Mouse (Mus musculus): ENCODE measurements around the gene Tbc1d22a. TPM values are rescaled to one million over a fixed set of nuclear protein-coding genes. Genes with fewer than 3 reads are reported as not detected.

Gene Tbc1d22a
- total and polyA plus RNA-seq, 2 experiments from 2014 or later = 9.7 to 31.4 TPM

- TF ChIP-seq CTCF (IDR thresholded peaks at IDR 0.05; ENCODE audit: low read depth) (0 out of 2 replicates have a peak, but pooled peaks have one; percentile 7), EP300 (IDR thresholded peaks at IDR 0.05; ENCODE audit: low read depth) (no peak)
- Histone ChIP-seq H3K4me1 (ENCODE audit: control insufficient read depth, insufficient read depth) (peaks cover 19% of the 10 kb centered on the region), H3K27ac (ENCODE audit: low read depth) (peak overlapping the region; percentile 47; the same call in 1 of the 2 replicates), H3K27me3 (ENCODE audit: control insufficient read depth, insufficient read depth, low read length) (no peaks in the 10 kb centered on the region), H3K9ac (replicated peaks; ENCODE audit: low read depth, low read length) (no peak overlapping the region), H3K36me3 (replicated peaks; ENCODE audit: control insufficient read depth, insufficient read depth, low read length) (no peaks in the 10 kb centered on the region), H3K4me3 (ENCODE audit: low read depth, low read length) (no peak overlapping the region), H3K9me3 (replicated peaks; ENCODE audit: control insufficient read depth, low read length) (no peaks in the 10 kb centered on the region), H3K4me2 (ENCODE audit: low read depth, low read length) (no peak overlapping the region)
- ATAC-seq (ENCODE audit: insufficient read depth, low read depth) (peak; percentile 62), DNase-seq (ENCODE audit: low spot score) (peak; percentile 55)
- 26% methylated on average over 4 of the region's 4 CpGs for WGBS
Observed at GRCm38 (mm10) chr15:86201095-86201494, 13.2 kb upstream of the Tbc1d22a start.

GRCm38 (mm10) chr15:86201696-86202330 lies 12.4 kb upstream of the Tbc1d22a start:
- DNase-seq (ENCODE audit: low spot score) (no peak), ATAC-seq (ENCODE audit: insufficient read depth, low read depth) (no peak)
- no peak overlapping the region for H3K9ac ChIP-seq (replicated peaks; ENCODE audit: low read depth, low read length)
- no peak for TF ChIP-seq EP300 (IDR thresholded peaks at IDR 0.05; ENCODE audit: low read depth)
- no peak for TF ChIP-seq CTCF (IDR thresholded peaks at IDR 0.05; ENCODE audit: low read depth)
- H3K4me1 ChIP-seq (ENCODE audit: control insufficient read depth, insufficient read depth) = peaks cover 19% of the 10 kb centered on the region
- H3K27ac ChIP-seq (ENCODE audit: low read depth) = peak overlapping the region; percentile 47
- WGBS = 63% methylated on average over 9 of the region's 9 CpGs
- H3K27me3 ChIP-seq (ENCODE audit: control insufficient read depth, insufficient read depth, low read length) = no peaks in the 10 kb centered on the region
- no peaks in the 10 kb centered on the region for H3K36me3 ChIP-seq (replicated peaks; ENCODE audit: control insufficient read depth, insufficient read depth, low read length)
- no peak overlapping the region for H3K4me2 ChIP-seq (ENCODE audit: low read depth, low read length)
- no peaks in the 10 kb centered on the region for H3K9me3 ChIP-seq (replicated peaks; ENCODE audit: control insufficient read depth, low read length)
- H3K4me3 ChIP-seq (ENCODE audit: low read depth, low read length) = no peak overlapping the region

GRCm38 (mm10) chr15:86202640-86203039 lies 11.6 kb upstream of the Tbc1d22a start:
- no peaks in the 10 kb centered on the region for H3K27me3 ChIP-seq (ENCODE audit: control insufficient read depth, insufficient read depth, low read length)
- TF ChIP-seq EP300 (IDR thresholded peaks at IDR 0.05; ENCODE audit: low read depth) (no peak), CTCF (IDR thresholded peaks at IDR 0.05; ENCODE audit: low read depth) (no peak)
- H3K9me3 ChIP-seq (replicated peaks; ENCODE audit: control insufficient read depth, low read length) = no peaks in the 10 kb centered on the region
- ATAC-seq (ENCODE audit: insufficient read depth, low read depth) (no peak), DNase-seq (ENCODE audit: low spot score) (no peak)
- 28% methylated on average over 6 of the region's 6 CpGs for WGBS
- no peak overlapping the region for H3K4me3 ChIP-seq (ENCODE audit: low read depth, low read length)
- no peak overlapping the region for H3K4me2 ChIP-seq (ENCODE audit: low read depth, low read length)
- peaks cover 19% of the 10 kb centered on the region for H3K4me1 ChIP-seq (ENCODE audit: control insufficient read depth, insufficient read depth)
- H3K27ac ChIP-seq (ENCODE audit: low read depth) = peak overlapping the region; percentile 49
- H3K36me3 ChIP-seq (replicated peaks; ENCODE audit: control insufficient read depth, insufficient read depth, low read length) = no peaks in the 10 kb centered on the region
- H3K9ac ChIP-seq (replicated peaks; ENCODE audit: low read depth, low read length) = no peak overlapping the region

- Histone ChIP-seq H3K36me3 (replicated peaks; ENCODE audit: control insufficient read depth, insufficient read depth, low read length) (no peaks in the 10 kb centered on the region), H3K9me3 (replicated peaks; ENCODE audit: control insufficient read depth, low read length) (no peaks in the 10 kb centered on the region), H3K27me3 (ENCODE audit: control insufficient read depth, insufficient read depth, low read length) (no peaks in the 10 kb centered on the region), H3K4me3 (ENCODE audit: low read depth, low read length) (no peak overlapping the region), H3K4me1 (ENCODE audit: control insufficient read depth, insufficient read depth) (peaks cover 19% of the 10 kb centered on the region), H3K4me2 (ENCODE audit: low read depth, low read length) (no peak overlapping the region), H3K9ac (replicated peaks; ENCODE audit: low read depth, low read length) (no peak overlapping the region), H3K27ac (ENCODE audit: low read depth) (peak overlapping the region; percentile 49)
- DNase-seq (ENCODE audit: low spot score) = no peak
- TF ChIP-seq EP300 (IDR thresholded peaks at IDR 0.05; ENCODE audit: low read depth) (no peak), CTCF (IDR thresholded peaks at IDR 0.05; ENCODE audit: low read depth) (no peak)
- ATAC-seq (ENCODE audit: insufficient read depth, low read depth) = no peak
- 88% methylated on average over 7 of the region's 7 CpGs for WGBS
Observed at GRCm38 (mm10) chr15:86203292-86203793, 10.9 kb upstream of the Tbc1d22a start.

GRCm38 (mm10) chr15:86203942-86204561 lies 10.2 kb upstream of the Tbc1d22a start:
- Histone ChIP-seq H3K9ac (replicated peaks; ENCODE audit: low read depth, low read length) (no peak overlapping the region), H3K27me3 (ENCODE audit: control insufficient read depth, insufficient read depth, low read length) (no peaks in the 10 kb centered on the region), H3K4me2 (ENCODE audit: low read depth, low read length) (no peak overlapping the region), H3K36me3 (replicated peaks; ENCODE audit: control insufficient read depth, insufficient read depth, low read length) (no peaks in the 10 kb centered on the region), H3K9me3 (replicated peaks; ENCODE audit: control insufficient read depth, low read length) (no peaks in the 10 kb centered on the region), H3K4me3 (ENCODE audit: low read depth, low read length) (no peak overlapping the region), H3K27ac (ENCODE audit: low read depth) (peak overlapping the region; percentile 49), H3K4me1 (ENCODE audit: control insufficient read depth, insufficient read depth) (peaks cover 19% of the 10 kb centered on the region)
- no peak for ATAC-seq (ENCODE audit: insufficient read depth, low read depth)
- TF ChIP-seq CTCF (IDR thresholded peaks at IDR 0.05; ENCODE audit: low read depth) (no peak), EP300 (IDR thresholded peaks at IDR 0.05; ENCODE audit: low read depth) (no peak)
- no peak for DNase-seq (ENCODE audit: low spot score)
- 44% methylated on average over 7 of the region's 7 CpGs for WGBS

All from heart, postnatal 0 days (tissue).